Mouse (Mus musculus): ENCODE measurements around the gene Atrnl1.

- TF ChIP-seq CTCF (IDR thresholded peaks at IDR 0.05; ENCODE audit: low read depth, low read length): no peak
- no peak for TF ChIP-seq POLR2A (IDR thresholded peaks at IDR 0.05; ENCODE audit: insufficient read depth, low read length)
These were observed 481.1 kb downstream of the Atrnl1 start for GRCm38 (mm10) chr19:58091911-58092310.
